Mouse (Mus musculus): ENCODE data around the gene Kntc1. TPM values are rescaled to one million over a fixed set of nuclear protein-coding genes. Genes with fewer than 3 reads are reported as not detected.
"Not testable (repeated sequence)": the region's sequence is repeated elsewhere in the genome, so short reads cannot be mapped to it uniquely, and the experiment has no call there.

Gene Kntc1
- 0.80 and 1.7 TPM in 2 replicates for polyA plus RNA-seq (2012; rRNA removed)

- DNase-seq (ENCODE audit: low read depth), result peak; percentile 96
These were observed at the start of gene Kntc1, which contains the start of gene Rsrc2 for GRCm38 (mm10) chr5:123749065-123750064. Gene Kntc1 (plus strand): TSS chr5:123749716. Gene Rsrc2 (minus strand): TSS chr5:123749414.

- DNase-seq (ENCODE audit: low read depth), result no peak
These were observed 48.9 kb upstream of the Kntc1 start for GRCm38 (mm10) chr5:123700625-123701024.

GRCm38 (mm10) chr5:123708598-123708997 lies 40.9 kb upstream of the Kntc1 start:
- DNase-seq (ENCODE audit: low read depth), result no peak

- no peak for DNase-seq (ENCODE audit: low read depth)
These were observed 39.9 kb upstream of the Kntc1 start for GRCm38 (mm10) chr5:123709571-123709970.

- DNase-seq (ENCODE audit: low read depth), result no peak
These were observed 35.7 kb upstream of the Kntc1 start for GRCm38 (mm10) chr5:123713782-123714181.

GRCm38 (mm10) chr5:123714622-123715021 lies 34.9 kb upstream of the Kntc1 start:
- DNase-seq (ENCODE audit: low read depth), result no peak

GRCm38 (mm10) chr5:123720328-123721311 lies 28.9 kb upstream of the Kntc1 start, which contains the start of gene Zcchc8:
Gene Zcchc8 (minus strand): TSS chr5:123721100.
- DNase-seq (ENCODE audit: low read depth), result peak; percentile 72

- not testable (repeated sequence) for DNase-seq (ENCODE audit: low read depth)
These were observed 25.7 kb upstream of the Kntc1 start for GRCm38 (mm10) chr5:123723816-123724215.

GRCm38 (mm10) chr5:123730981-123731380 lies 18.5 kb upstream of the Kntc1 start:
- DNase-seq (ENCODE audit: low read depth), result no peak

GRCm38 (mm10) chr5:123744358-123744757 lies 5.2 kb upstream of the Kntc1 start:
- no peak for DNase-seq (ENCODE audit: low read depth)

GRCm38 (mm10) chr5:123746253-123746652 lies 3.3 kb upstream of the Kntc1 start:
- DNase-seq (ENCODE audit: low read depth), result no peak

- no peak for DNase-seq (ENCODE audit: low read depth)
These were observed 1.9 kb upstream of the Kntc1 start for GRCm38 (mm10) chr5:123747604-123748003.

GRCm38 (mm10) chr5:123748339-123749064 lies 1.0 kb upstream of the Kntc1 start:
- DNase-seq (ENCODE audit: low read depth), result no peak

- DNase-seq (ENCODE audit: low read depth), result no peak
These were observed 16.0 kb downstream of the Kntc1 start for GRCm38 (mm10) chr5:123765506-123765905.

GRCm38 (mm10) chr5:123766455-123766854 lies 16.9 kb downstream of the Kntc1 start:
- DNase-seq (ENCODE audit: low read depth), result not testable (repeated sequence)

- DNase-seq (ENCODE audit: low read depth), result no peak
These were observed 23.9 kb downstream of the Kntc1 start for GRCm38 (mm10) chr5:123773441-123773840.

GRCm38 (mm10) chr5:123780716-123781115 lies 31.2 kb downstream of the Kntc1 start:
- DNase-seq (ENCODE audit: low read depth), result no peak

- no peak for DNase-seq (ENCODE audit: low read depth)
These were observed 32.3 kb downstream of the Kntc1 start for GRCm38 (mm10) chr5:123781864-123782263.

- DNase-seq (ENCODE audit: low read depth), result no peak
These were observed 39.5 kb downstream of the Kntc1 start for GRCm38 (mm10) chr5:123788976-123789375.

GRCm38 (mm10) chr5:123793081-123793480 lies 43.6 kb downstream of the Kntc1 start:
- DNase-seq (ENCODE audit: low read depth), result no peak

- no peak for DNase-seq (ENCODE audit: low read depth)
These were observed 56.8 kb downstream of the Kntc1 start for GRCm38 (mm10) chr5:123806334-123806733.
